Mouse (Mus musculus) left cerebral cortex, postnatal 4 days (tissue): ENCODE measurements around the gene Zfp369. TPM values are rescaled to one million over a fixed set of nuclear protein-coding genes. Genes with fewer than 3 reads are reported as not detected.

Experiments
- total RNA-seq, 2 experiments: library from RNA; stranded (reverse); gene quantifications; 2 replicates each; pipeline ENCODE4 v1.2.3; 2021

The Zfp369 gene
- total RNA-seq, 2 experiments from 2014 or later = 74.4 to 80.0 TPM

Other genes with a start within 250 kb of the Zfp369 start
- not detected for gene Spata31d1c, start 245.8 kb upstream of the Zfp369 start, total RNA-seq
- gene Prss47, start 226.1 kb upstream of the Zfp369 start, total RNA-seq = not detected
- gene Mfsd14b, start 165.8 kb upstream of the Zfp369 start, total RNA-seq = 10 to 100 TPM; 27.3 to 29.6 TPM
- not detected for gene Olfr465-ps1, start 140.7 kb upstream of the Zfp369 start, total RNA-seq
- gene Olfr466, start 128.6 kb upstream of the Zfp369 start, total RNA-seq = not detected
- under 1 TPM in 1 of 2 experiments, not detected in 1; 0.95 TPM for gene Nlrp4f, start 72.8 kb upstream of the Zfp369 start, total RNA-seq
- gene Gm10775, start 19.3 kb upstream of the Zfp369 start, total RNA-seq = under 1 TPM in 1 of 2 experiments, not detected in 1; 0.68 TPM
- gene Gm10139, start 233.9 kb downstream of the Zfp369 start, total RNA-seq = not detected